Mouse (Mus musculus) forebrain, embryonic 14.5 days (tissue): ENCODE data around the gene Olfr112. TPM values are rescaled to one million over a fixed set of nuclear protein-coding genes. Genes with fewer than 3 reads are reported as not detected.
"Not testable (repeated sequence)": the region's sequence is repeated elsewhere in the genome, so short reads cannot be mapped to it uniquely, and the experiment has no call there.

Experiments
- ATAC-seq: fragments of 200-750 bp; cut with Nextera tagmentation; 2 replicates; pipeline ENCODE4 v1.8.0; 2017; ENCODE audit warnings: mild to moderate bottlenecking, moderate library complexity
- DNase-seq: peaks from one replicate; pipeline ENCODE4 v3.0.0-alpha.2; 2015; ENCODE audit warnings: low spot score
- H3K27ac ChIP-seq: fragments of 300-500 bp; sonication (generic); 2 replicates; pipeline ENCODE4 v1.5.1; 2014; ENCODE audit warnings: low read depth, mild to moderate bottlenecking, control low read depth, low read length, moderate library complexity
- H3K27me3 ChIP-seq: fragments of 300-500 bp; sonication (generic); replicated peaks from 2 replicates; pipeline ENCODE4 v1.6.1; 2014; ENCODE audit warnings: low read length, control low read depth, mixed read lengths; ENCODE audit not compliant: control insufficient read depth, insufficient read depth
- H3K36me3 ChIP-seq: fragments of 300-500 bp; sonication (generic); 2 replicates; pipeline ENCODE4 v1.6.1; 2014; ENCODE audit warnings: low read length, control low read depth; ENCODE audit not compliant: control insufficient read depth, insufficient read depth
- H3K4me1 ChIP-seq: fragments of 300-500 bp; sonication (generic); 2 replicates; pipeline ENCODE4 v1.6.1; 2014; ENCODE audit warnings: antibody characterized with exemption, low read length, control low read depth; ENCODE audit not compliant: control insufficient read depth, insufficient read depth
- H3K4me2 ChIP-seq: fragments of 300-500 bp; sonication (generic); 2 replicates; pipeline ENCODE4 v1.6.1; 2014; ENCODE audit warnings: mild to moderate bottlenecking, control low read depth, low read length
- H3K4me3 ChIP-seq: fragments of 300-500 bp; sonication (generic); 2 replicates; pipeline ENCODE4 v1.5.1; 2014; ENCODE audit warnings: low read depth, low read length, control low read depth
- H3K9ac ChIP-seq: fragments of 300-500 bp; sonication (generic); 2 replicates; pipeline ENCODE4 v1.6.1; 2014; ENCODE audit warnings: mild to moderate bottlenecking, low read length, control low read depth, moderate library complexity
- H3K9me3 ChIP-seq: fragments of 300-500 bp; sonication (generic); replicated peaks from 2 replicates; pipeline ENCODE4 v1.6.1; 2016; ENCODE audit warnings: low read length, control low read depth, mixed read lengths; ENCODE audit not compliant: control insufficient read depth
- polyA plus RNA-seq: library from polyadenylated mRNA; unstranded; fragments of >200 nt; fragmentation: Nextera tagmentation; extraction: Ambion mirVana; gene quantifications from 2 replicates; pipeline ENCODE4 v1.2.1, GENCODE M21; 2014

The Olfr112 gene
- polyA plus RNA-seq, 1 experiment from 2014 or later, result not detected

GRCm38 (mm10) chr17:37524612-37525011 lies 44.6 kb downstream of the Olfr112 start:
- not testable (repeated sequence) for H3K27me3 ChIP-seq, DNase-seq, H3K4me2 ChIP-seq, H3K4me3 ChIP-seq, H3K4me1 ChIP-seq, H3K9me3 ChIP-seq, H3K9ac ChIP-seq, H3K36me3 ChIP-seq, ATAC-seq, H3K27ac ChIP-seq

Other genes with a start within 250 kb of the Olfr112 start
- not detected in 2 replicates for gene Olfr103, start 229.8 kb downstream of the Olfr112 start, polyA plus RNA-seq
- not detected in 2 replicates for gene Olfr104-ps, start 209.9 kb downstream of the Olfr112 start, polyA plus RNA-seq
- not detected in 2 replicates for gene Olfr105-ps, start 190.4 kb downstream of the Olfr112 start, polyA plus RNA-seq
- gene Olfr106-ps, start 179.1 kb downstream of the Olfr112 start, polyA plus RNA-seq, result not detected in 2 replicates
- gene Olfr107, start 170.2 kb downstream of the Olfr112 start, polyA plus RNA-seq, result not detected in 2 replicates
- not detected in 2 replicates for gene Olfr108, start 124.0 kb downstream of the Olfr112 start, polyA plus RNA-seq
- gene Olfr109, start 110.5 kb downstream of the Olfr112 start, polyA plus RNA-seq, result not detected in 2 replicates
- not detected in 2 replicates for gene H2-M2, start 85.9 kb downstream of the Olfr112 start, polyA plus RNA-seq
- gene Olfr110, start 77.0 kb downstream of the Olfr112 start, polyA plus RNA-seq, result not detected in 2 replicates
- not detected in 2 replicates for gene Olfr111, start 61.4 kb downstream of the Olfr112 start, polyA plus RNA-seq
- gene Olfr113, start 8.2 kb upstream of the Olfr112 start, polyA plus RNA-seq, result not detected in 2 replicates
- gene Olfr114, start 23.3 kb upstream of the Olfr112 start, polyA plus RNA-seq, result not detected in 2 replicates
- not detected in 2 replicates for gene Olfr115, start 57.7 kb upstream of the Olfr112 start, polyA plus RNA-seq
- gene Olfr116, start 57.7 kb upstream of the Olfr112 start, polyA plus RNA-seq, result not detected in 2 replicates
- not detected in 2 replicates for gene Olfr117, start 94.3 kb upstream of the Olfr112 start, polyA plus RNA-seq
- not detected in 2 replicates for gene Olfr118, start 97.5 kb upstream of the Olfr112 start, polyA plus RNA-seq
- not detected in 2 replicates for gene Olfr119, start 127.1 kb upstream of the Olfr112 start, polyA plus RNA-seq
- not detected in 2 replicates for gene Olfr120, start 152.4 kb upstream of the Olfr112 start, polyA plus RNA-seq
- gene Olfr121, start 179.4 kb upstream of the Olfr112 start, polyA plus RNA-seq, result not detected in 2 replicates
- not detected in 2 replicates for gene Olfr122, start 199.2 kb upstream of the Olfr112 start, polyA plus RNA-seq
- gene Olfr123, start 224.1 kb upstream of the Olfr112 start, polyA plus RNA-seq, result not detected in 2 replicates
- not detected in 2 replicates for gene Olfr124, start 230.4 kb upstream of the Olfr112 start, polyA plus RNA-seq